Mouse (Mus musculus) forebrain, embryonic 12.5 days (tissue): ENCODE data around the gene D16Ertd472e. TPM values are rescaled to one million over a fixed set of nuclear protein-coding genes. Genes with fewer than 3 reads are reported as not detected.
A peak's percentile ranks its signal among the peaks of the same experiment; 100 is the strongest.

Source experiments
- ATAC-seq: fragments of 200-750 bp; cut with Nextera tagmentation; 2 replicates; pipeline ENCODE4 v1.8.0; 2017; ENCODE audit warnings: moderate TSS enrichment; ENCODE audit not compliant: low FRiP score
- H3K27ac ChIP-seq: fragments of 300-500 bp; sonication (generic); 2 replicates; pipeline ENCODE4 v1.5.1; 2016; ENCODE audit warnings: mild to moderate bottlenecking
- H3K27me3 ChIP-seq: fragments of 300-500 bp; sonication (generic); 2 replicates; pipeline ENCODE4 v1.6.1; 2016; ENCODE audit warnings: mild to moderate bottlenecking
- H3K36me3 ChIP-seq: fragments of 300-500 bp; sonication (generic); replicated peaks from 2 replicates; pipeline ENCODE4 v1.6.1; 2016; ENCODE audit warnings: mild to moderate bottlenecking
- H3K4me1 ChIP-seq: fragments of 300-500 bp; sonication (generic); 2 replicates; pipeline ENCODE4 v1.6.1; 2016
- H3K4me2 ChIP-seq: fragments of 300-500 bp; sonication (generic); 2 replicates; pipeline ENCODE4 v1.6.1; 2016; ENCODE audit warnings: mild to moderate bottlenecking, moderate library complexity
- H3K4me3 ChIP-seq: fragments of 300-500 bp; sonication (generic); replicated peaks from 2 replicates; pipeline ENCODE4 v1.5.1; 2016; ENCODE audit warnings: mild to moderate bottlenecking
- H3K9ac ChIP-seq: fragments of 300-500 bp; sonication (generic); 2 replicates; pipeline ENCODE4 v1.6.1; 2016; ENCODE audit warnings: mild to moderate bottlenecking
- H3K9me3 ChIP-seq: fragments of 300-500 bp; sonication (generic); 2 replicates; pipeline ENCODE4 v1.6.1; 2016
- WGBS: fragments of 180-500 bp; shearing (Covaris S2); methylation state at CpG from one replicate; pipeline ENCODE4 v1.1.7; 2016; 5-methylcytosine and 5-hydroxymethylcytosine counted together
- polyA plus RNA-seq: library from polyadenylated mRNA; unstranded; fragments of >200 nt; fragmentation: Nextera tagmentation; extraction: Ambion mirVana; gene quantifications from 2 replicates; pipeline ENCODE4 v1.2.1, GENCODE M21; 2016

Gene D16Ertd472e
- polyA plus RNA-seq, 1 experiment from 2014 or later = 17.7 TPM

DNA sequence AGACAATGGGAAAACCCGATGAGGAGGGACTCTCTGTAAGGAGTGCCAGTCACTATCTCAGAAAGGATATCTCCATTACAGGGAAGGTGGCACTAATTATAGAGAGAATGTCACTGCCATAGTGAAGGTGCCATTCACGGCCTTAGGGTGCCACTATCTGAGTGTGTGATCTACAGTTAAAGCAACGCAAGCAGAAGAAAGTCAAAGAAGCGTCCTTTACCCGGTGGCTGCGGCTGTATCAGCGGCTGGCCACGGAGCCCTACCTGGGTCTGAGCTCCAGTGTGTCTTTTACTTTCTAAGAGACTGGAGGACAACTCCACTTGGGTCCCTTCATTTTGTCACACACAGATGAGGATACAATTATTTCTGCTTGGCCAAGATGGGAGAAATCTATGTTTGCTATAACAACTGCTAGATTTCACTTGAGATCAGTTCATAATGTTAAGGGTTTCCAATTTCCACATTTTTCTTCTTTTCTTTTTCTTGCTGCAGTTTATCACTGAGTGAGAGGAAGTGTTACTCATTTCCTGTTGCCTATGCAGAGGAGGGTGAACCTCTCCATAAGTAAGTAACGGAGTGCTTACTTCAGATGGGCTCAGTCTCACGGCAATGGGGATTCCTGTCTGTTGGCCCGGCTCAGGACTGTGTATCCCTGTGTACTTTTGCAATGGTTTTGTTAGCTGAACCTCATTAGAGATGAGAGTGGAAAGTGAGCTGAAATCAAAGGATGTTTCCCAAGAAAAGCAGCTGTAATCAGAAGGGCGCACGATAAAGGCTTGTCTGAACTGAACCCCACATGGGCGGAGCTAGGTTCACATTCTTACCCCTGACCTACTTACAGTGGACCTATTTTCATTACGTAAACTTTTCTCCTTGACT lies 13.2 kb downstream of the D16Ertd472e start:
- H3K4me1 ChIP-seq = no peaks in the 10 kb centered on the region
- H3K4me2 ChIP-seq = no peak overlapping the region
- H3K9ac ChIP-seq = no peak overlapping the region
- WGBS = 89% methylated on average over 15 of the region's 15 CpGs
- no peak overlapping the region for H3K4me3 ChIP-seq
- no peaks in the 10 kb centered on the region for H3K27me3 ChIP-seq
- H3K27ac ChIP-seq = no peak overlapping the region
- H3K9me3 ChIP-seq = no peaks in the 10 kb centered on the region
- H3K36me3 ChIP-seq = peaks cover 32% of the 10 kb centered on the region
- no peak for ATAC-seq

DNA sequence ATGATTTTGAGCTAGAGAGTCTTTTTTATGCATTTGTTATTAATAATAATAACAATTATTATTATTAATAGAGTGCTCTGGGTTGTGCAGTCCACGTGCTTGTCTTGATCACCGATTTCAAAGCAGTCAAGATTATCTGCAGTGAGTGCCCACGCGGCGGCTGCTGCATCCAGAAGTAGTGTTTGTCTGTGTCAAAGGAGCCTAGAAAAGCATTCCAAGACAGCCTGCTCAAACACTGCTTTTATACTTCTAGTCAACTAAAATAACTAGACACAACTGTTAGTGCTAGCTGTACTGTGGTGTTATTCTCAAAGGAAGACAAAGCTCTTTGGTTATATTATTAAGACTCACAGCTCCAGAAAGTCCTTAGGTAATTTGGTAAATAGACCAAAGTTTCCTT lies 15.9 kb downstream of the D16Ertd472e start:
- peaks cover 46% of the 10 kb centered on the region for H3K36me3 ChIP-seq
- H3K9ac ChIP-seq = no peak overlapping the region

DNA sequence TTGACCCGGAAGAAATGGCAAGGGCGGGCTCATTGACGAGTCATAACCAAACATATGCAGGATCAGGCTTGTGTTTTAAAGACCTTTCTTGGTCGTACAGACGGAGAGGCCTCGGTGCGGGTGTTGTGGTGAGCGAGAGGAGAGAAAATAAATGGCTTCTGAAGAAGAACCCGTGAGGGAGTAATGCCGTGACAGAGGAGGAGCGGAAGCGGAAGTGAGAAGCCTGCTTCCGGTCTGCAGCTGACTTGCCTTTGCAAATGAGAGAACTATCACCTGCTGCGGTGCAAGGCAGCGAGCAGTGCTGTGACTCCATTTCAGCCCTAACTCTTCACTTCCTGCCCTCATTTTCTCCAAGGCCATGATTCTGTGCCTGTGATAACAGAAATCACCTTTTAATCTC lies 16.4 kb downstream of the D16Ertd472e start:
- Histone ChIP-seq H3K9me3 (no peaks in the 10 kb centered on the region), H3K27ac (no peak overlapping the region), H3K36me3 (peaks cover 46% of the 10 kb centered on the region), H3K4me2 (no peak overlapping the region), H3K9ac (no peak overlapping the region), H3K27me3 (no peaks in the 10 kb centered on the region), H3K4me3 (no peak overlapping the region), H3K4me1 (no peaks in the 10 kb centered on the region)
- no peak for ATAC-seq
- WGBS = 94% methylated on average over 15 of the region's 15 CpGs

More for the DNA sequence above, 15.9 kb downstream of the D16Ertd472e start:
- H3K27ac ChIP-seq = no peak overlapping the region
- H3K9me3 ChIP-seq = no peaks in the 10 kb centered on the region
- ATAC-seq = no peak
- 85% methylated on average over 5 of the region's 5 CpGs for WGBS
- H3K4me3 ChIP-seq = no peak overlapping the region
- no peak overlapping the region for H3K4me2 ChIP-seq
- H3K27me3 ChIP-seq = no peaks in the 10 kb centered on the region
- H3K4me1 ChIP-seq = no peaks in the 10 kb centered on the region

DNA sequence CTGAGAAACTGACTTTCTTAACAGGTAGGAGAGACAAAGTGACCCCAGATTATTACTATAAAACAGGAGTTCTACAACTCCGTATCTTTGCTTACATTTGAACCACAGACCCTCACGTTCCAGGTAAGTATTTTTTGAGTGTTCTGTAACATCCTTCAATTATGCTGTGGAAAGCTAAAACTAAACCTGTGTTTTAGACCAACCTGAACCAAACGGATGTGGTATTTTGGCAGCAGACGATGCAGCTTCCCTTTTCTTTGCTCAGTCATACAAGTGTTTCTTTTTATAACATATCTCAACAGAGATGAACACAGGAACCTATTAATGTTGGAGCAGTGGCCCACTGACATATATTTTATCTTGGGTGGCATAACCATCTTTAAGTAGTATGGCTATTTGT lies 18.9 kb downstream of the D16Ertd472e start:
- Histone ChIP-seq H3K27me3 (no peaks in the 10 kb centered on the region), H3K9me3 (no peaks in the 10 kb centered on the region), H3K4me3 (no peak overlapping the region), H3K36me3 (peaks cover 39% of the 10 kb centered on the region), H3K4me2 (no peak overlapping the region), H3K4me1 (peaks cover 3% of the 10 kb centered on the region; the same call in 1 of the 2 replicates), H3K9ac (no peak overlapping the region), H3K27ac (no peak overlapping the region)
- no peak for ATAC-seq
- WGBS = 94% methylated on average over 4 of the region's 4 CpGs

- Histone ChIP-seq H3K27ac (no peak overlapping the region), H3K4me1 (peaks cover 11% of the 10 kb centered on the region), H3K27me3 (no peaks in the 10 kb centered on the region), H3K9me3 (no peaks in the 10 kb centered on the region), H3K4me3 (no peak overlapping the region), H3K4me2 (no peak overlapping the region), H3K36me3 (peaks cover 25% of the 10 kb centered on the region; the same call in 1 of the 2 replicates), H3K9ac (no peak overlapping the region)
- ATAC-seq = no peak
- 84% methylated on average over 10 of the region's 10 CpGs for WGBS
Observed at GRCm38 (mm10) chr16:78554911-78555648, 21.4 kb downstream of the D16Ertd472e start.

DNA sequence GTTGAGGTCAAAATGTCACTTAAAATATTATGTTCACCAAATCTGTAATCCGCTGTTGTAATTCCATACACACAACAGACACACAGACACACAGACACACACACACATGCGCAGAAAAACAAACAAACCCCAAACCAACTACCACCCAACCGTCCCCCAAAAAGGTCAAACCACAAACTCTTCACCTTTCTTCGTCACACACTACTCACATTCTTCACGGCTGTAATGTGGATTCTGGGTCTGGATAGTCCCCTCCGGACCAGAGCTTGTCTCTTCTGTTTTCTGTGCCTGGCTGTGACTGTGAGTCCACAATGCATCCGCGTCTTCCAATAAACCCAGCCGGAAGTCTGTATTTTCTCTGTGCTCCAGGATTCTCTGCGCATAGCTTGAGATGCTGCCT lies 29.1 kb downstream of the D16Ertd472e start:
- Histone ChIP-seq H3K27ac (no peak overlapping the region), H3K4me2 (no peak overlapping the region), H3K9ac (no peak overlapping the region), H3K36me3 (peaks cover 29% of the 10 kb centered on the region), H3K4me3 (no peak overlapping the region), H3K9me3 (no peaks in the 10 kb centered on the region), H3K27me3 (no peaks in the 10 kb centered on the region), H3K4me1 (peaks cover 8% of the 10 kb centered on the region)
- no peak for ATAC-seq
- 93% methylated on average over 10 of the region's 10 CpGs for whole genome bisulfite sequencing

DNA sequence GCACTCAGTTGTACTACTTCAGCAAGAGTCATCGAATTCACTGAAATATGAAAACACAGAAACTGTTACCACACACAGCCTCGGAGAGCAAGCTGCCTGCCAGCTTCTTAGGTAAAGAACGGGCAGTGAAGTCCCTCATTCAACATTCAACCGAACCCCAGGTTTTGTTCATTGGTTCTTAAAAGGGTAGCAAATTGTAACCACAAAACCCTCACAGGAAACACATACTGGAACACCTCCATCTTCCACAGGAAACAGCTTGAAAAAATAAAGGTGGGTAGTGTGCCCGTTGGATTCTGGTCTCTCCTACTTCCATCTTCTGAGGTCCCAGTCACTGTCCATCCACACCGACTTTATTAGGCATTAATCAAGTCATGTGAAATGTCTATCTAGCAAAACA lies 30.0 kb downstream of the D16Ertd472e start:
- H3K4me2 ChIP-seq = no peak overlapping the region
- H3K36me3 ChIP-seq = peaks cover 33% of the 10 kb centered on the region
- 96% methylated on average over 6 of the region's 6 CpGs for WGBS
- H3K4me3 ChIP-seq = no peak overlapping the region
- no peak for ATAC-seq
- peaks cover 5% of the 10 kb centered on the region for H3K4me1 ChIP-seq
- no peaks in the 10 kb centered on the region for H3K27me3 ChIP-seq
- no peaks in the 10 kb centered on the region for H3K9me3 ChIP-seq
- H3K9ac ChIP-seq = no peak overlapping the region
- no peak overlapping the region for H3K27ac ChIP-seq

DNA sequence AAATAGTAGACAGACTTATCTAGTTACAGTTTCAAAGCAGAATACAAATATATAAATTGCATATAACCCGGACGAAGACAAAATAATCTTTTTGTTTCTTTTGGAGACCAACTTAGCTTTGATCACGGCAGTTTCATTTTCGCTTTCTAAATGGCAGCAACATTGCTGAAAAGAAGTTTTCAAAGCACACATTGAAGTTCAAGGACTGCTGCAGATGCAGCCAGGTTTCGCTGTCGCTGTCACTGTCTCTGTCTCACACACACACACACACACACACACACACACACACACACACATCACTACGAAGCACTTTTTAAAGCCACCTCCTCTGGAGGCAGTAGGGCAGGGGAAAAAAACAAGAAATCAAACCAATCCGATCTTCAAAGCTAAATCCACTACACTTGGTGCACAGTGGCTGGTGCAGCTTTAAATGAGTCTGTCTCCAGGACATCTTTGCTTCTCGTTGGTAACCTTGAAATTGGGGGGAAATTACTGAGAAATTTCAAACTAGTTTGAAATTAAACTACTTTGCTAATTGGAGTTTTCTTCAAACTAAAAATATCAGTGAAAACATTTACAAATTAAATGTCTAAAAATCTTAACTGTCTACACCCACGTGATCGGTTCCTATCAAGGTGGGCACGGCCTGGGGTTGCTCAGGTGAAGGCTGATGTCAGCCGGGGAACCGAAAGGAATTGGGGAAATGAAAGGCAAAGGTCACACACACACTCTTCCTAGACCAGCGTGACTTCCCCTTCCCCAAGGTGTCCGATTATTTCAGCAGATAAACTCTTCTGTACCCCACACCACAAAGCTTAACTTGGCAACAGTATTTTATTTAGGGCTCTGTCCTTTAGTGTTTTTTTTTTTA lies 35.9 kb downstream of the D16Ertd472e start:
- Histone ChIP-seq H3K9ac (no peak overlapping the region), H3K4me1 (no peaks in the 10 kb centered on the region), H3K27me3 (no peaks in the 10 kb centered on the region), H3K4me3 (no peak overlapping the region), H3K27ac (no peak overlapping the region), H3K36me3 (peaks cover 19% of the 10 kb centered on the region; the same call in 1 of the 2 replicates), H3K4me2 (no peak overlapping the region), H3K9me3 (no peaks in the 10 kb centered on the region)
- WGBS = 88% methylated on average over 16 of the region's 16 CpGs
- no peak for ATAC-seq

- 89% methylated on average over 8 of the region's 8 CpGs for WGBS
- ATAC-seq = no peak
- no peak overlapping the region for H3K27ac ChIP-seq
Observed at GRCm38 (mm10) chr16:78537798-78538422, 38.6 kb downstream of the D16Ertd472e start.

DNA sequence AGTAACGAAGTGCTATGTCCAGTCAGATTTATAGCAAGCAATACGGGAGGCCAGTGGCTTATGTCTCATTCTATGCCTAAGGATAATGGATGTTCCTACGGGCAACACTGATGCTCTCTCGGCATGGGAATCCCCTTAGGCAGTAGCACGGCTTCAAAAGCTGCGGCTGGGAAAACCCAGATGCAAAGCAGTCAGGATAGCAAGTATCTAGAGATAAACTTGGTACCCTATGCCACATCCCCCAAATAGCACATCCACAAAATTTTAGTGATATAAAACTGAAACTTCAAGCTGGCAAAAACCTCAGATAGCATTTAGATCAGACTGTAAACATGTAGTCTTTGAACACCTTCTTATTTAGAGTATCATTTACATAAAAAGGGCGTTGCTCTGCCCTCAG lies 39.2 kb downstream of the D16Ertd472e start:
- no peak overlapping the region for H3K4me2 ChIP-seq
- no peak for ATAC-seq
- H3K4me1 ChIP-seq = no peaks in the 10 kb centered on the region
- H3K9me3 ChIP-seq = no peaks in the 10 kb centered on the region
- no peak overlapping the region for H3K9ac ChIP-seq
- H3K4me3 ChIP-seq = no peak overlapping the region
- peaks cover 5% of the 10 kb centered on the region; the same call in 1 of the 2 replicates for H3K36me3 ChIP-seq
- H3K27ac ChIP-seq = no peak overlapping the region
- 69% methylated on average over 7 of the region's 7 CpGs for WGBS
- no peaks in the 10 kb centered on the region for H3K27me3 ChIP-seq

More at GRCm38 (mm10) chr16:78537798-78538422, 38.6 kb downstream of the D16Ertd472e start:
- Histone ChIP-seq H3K4me1 (no peaks in the 10 kb centered on the region), H3K4me2 (no peak overlapping the region), H3K27me3 (no peaks in the 10 kb centered on the region), H3K9ac (no peak overlapping the region), H3K9me3 (no peaks in the 10 kb centered on the region), H3K4me3 (no peak overlapping the region), H3K36me3 (peaks cover 7% of the 10 kb centered on the region; the same call in 1 of the 2 replicates)

- ATAC-seq = 0 out of 2 replicates have a peak, but pooled peaks have one; percentile 44
- Histone ChIP-seq H3K9ac (no peak overlapping the region), H3K4me1 (peaks cover 11% of the 10 kb centered on the region), H3K4me2 (no peak overlapping the region), H3K27ac (no peak overlapping the region), H3K36me3 (no peaks in the 10 kb centered on the region), H3K4me3 (no peak overlapping the region), H3K27me3 (no peaks in the 10 kb centered on the region), H3K9me3 (no peaks in the 10 kb centered on the region)
- WGBS = 84% methylated on average over 8 of the region's 8 CpGs
Observed at GRCm38 (mm10) chr16:78534468-78534867, 42.0 kb downstream of the D16Ertd472e start.
